Mouse (Mus musculus): ENCODE data around the gene Skp1a. TPM values are rescaled to one million over a fixed set of nuclear protein-coding genes. Genes with fewer than 3 reads are reported as not detected.
A peak's percentile ranks its signal among the peaks of the same experiment; 100 is the strongest.
"Not testable (repeated sequence)": the region's sequence is repeated elsewhere in the genome, so short reads cannot be mapped to it uniquely, and the experiment has no call there.

The Skp1a gene
- 100 to 1,000 TPM; 467 to 471 TPM for total RNA-seq (2021)
- long read RNA-seq, experiment 1, transcript Skp1a-201 (6 exons, 1,440 nt), result major isoform, 209 of 217 reads
- long read RNA-seq, experiment 1, partial matches to known transcripts, result 2 of 217 reads
- long read RNA-seq, experiment 1, other reads (novel, unspliced or antisense), result 5 of 217 reads
- long read RNA-seq, experiment 2, transcript Skp1a-201 (6 exons, 1,440 nt), result major isoform, 361 of 384 reads
- long read RNA-seq, experiment 2, partial matches to known transcripts, result 5 of 384 reads
- long read RNA-seq, experiment 2, other reads (novel, unspliced or antisense), result 15 of 384 reads

DNA sequence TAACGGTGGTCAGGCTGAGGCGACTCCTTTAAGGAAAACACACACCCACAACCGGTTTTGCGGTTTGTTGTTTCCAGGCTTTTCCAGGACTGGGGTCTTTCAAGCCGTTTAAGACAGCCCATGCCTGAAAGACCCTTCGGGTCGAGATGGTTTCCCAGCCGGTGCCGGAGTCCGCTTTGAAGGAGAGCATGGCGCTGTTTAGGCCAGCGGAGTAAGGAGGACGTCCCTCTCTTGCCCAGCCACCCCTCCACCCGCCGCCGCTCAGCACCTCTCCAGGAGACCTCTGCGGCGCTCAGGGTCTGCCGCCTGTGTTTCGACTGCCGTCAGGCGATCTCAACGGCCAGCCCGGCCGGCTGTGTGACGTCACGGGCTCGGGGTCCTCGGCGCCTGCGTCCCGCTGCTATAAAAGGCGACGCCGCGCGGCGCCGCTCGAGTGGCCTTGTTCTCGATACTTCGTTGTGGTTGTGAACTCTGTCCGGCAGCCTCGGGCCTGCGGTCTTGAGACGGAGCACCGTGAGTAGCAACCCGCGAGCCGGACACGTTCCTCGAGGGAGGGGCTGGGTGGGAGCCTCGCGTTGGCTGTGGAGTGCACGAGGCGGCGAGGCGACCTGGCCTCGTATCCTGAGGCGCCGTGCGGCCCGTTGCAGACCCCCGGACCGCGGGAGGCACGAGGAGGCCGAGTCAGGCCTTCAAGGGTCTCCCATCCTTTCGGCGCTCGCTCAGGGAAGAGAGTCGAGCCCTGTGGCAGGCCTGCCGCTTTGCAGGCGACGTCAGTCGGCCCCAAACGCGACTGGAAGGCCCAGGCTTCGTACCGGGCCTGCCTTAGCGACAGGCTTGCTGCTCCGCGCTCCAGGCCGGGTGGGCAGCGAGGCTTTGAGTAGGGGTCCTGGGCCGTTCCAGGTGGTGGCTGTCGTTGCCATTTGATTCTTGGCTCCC lies at the start of gene Skp1a:
Skp1a (plus strand) TSS at position 390 of the 936 bp plus-strand sequence.
- DNase-seq (ENCODE audit: low spot score in 2 of 2), result peak; percentile 92 to 97

DNA sequence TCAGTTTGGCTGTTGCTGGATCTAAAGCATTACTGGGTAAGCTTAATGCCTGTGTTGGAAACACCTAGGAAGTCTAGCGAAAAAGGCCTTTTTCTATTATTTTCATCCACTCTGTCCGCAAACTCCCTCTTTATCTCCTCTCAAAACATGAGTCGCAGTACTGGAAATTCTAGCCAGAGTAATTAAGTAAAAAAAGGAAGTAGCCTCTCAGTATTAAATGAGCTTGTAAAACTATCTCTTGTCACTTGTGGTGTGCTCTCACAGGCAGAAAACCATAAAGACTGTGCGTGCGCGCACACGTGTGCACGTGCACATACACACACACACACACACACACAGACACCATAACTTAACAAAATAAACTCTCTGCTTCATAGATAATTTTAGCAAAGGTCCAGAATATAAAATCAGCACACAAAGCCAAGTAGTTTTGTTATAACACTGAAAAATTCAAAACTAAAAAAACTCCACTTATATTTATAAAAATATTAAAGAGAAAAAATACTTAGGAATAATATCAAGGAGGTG lies 35.2 kb upstream of the Skp1a start:
- DNase-seq (ENCODE audit: low spot score in 2 of 2), result not testable (repeated sequence)

DNA sequence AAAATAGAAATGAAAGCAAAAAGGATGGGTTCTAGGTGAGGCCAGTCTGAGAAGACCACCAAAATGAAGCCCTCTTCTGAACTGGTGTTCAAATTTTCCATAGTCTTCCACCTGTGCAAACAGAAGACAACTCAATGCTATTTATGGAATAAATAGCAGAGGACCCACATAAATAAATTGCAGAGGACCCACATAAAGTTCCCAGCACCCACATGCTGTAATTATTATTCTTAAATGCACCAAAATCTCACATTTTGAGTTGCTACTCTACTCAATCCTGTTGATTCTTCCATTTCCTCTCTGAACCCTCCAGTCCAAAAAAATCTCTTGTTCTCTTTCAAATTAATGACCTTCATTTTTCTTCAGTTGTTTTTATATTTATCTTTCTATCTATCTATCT lies 17.9 kb upstream of the Skp1a start, which contains the start of gene Olfr1371:
Olfr1371 (minus strand) TSS at position 101 of the 400 bp plus-strand sequence.
- no peak for DNase-seq (ENCODE audit: low spot score in 2 of 2)

DNA sequence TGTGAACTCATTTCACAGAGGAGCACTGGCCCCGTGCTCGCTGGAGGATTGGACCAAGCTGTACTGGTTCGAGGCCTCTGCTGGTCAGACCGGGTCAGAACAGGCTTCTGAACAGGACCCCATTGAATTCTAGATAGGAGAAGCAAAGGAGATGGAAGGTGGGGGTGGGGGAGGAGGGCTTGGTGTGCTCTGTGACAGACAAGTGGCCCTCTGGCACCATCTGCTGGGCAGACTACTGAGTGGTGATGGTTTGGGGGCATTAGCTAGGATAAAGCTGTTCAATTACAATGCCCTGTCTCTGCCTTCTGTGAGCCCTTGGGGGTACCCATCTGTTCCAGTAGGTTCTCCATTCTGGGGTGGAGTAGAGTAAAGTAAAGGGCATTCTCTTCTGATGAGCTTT lies 11.5 kb upstream of the Skp1a start:
- peak; percentile 71 to 78 for DNase-seq (ENCODE audit: low spot score in 2 of 2)

DNA sequence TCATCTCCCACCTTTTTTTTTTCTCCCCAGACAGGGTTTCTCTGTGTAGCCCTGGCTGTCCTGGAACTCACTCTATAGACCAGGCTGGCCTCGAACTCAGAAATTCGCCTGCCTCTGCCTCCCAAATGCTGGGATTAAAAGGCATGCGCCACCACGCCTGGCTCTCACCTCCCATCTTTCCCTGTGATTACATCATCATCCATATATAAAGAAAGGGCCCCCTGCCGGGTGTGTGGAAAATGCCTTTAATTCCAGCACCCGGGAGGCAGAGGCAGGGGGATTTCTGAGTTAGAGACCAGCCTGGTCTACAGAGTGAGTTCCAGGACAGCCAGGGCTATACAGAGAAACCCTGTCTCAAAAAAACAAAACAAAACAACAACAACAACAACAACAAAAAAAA lies 9.9 kb upstream of the Skp1a start:
- DNase-seq (ENCODE audit: low spot score in 2 of 2), result not testable (repeated sequence)

DNA sequence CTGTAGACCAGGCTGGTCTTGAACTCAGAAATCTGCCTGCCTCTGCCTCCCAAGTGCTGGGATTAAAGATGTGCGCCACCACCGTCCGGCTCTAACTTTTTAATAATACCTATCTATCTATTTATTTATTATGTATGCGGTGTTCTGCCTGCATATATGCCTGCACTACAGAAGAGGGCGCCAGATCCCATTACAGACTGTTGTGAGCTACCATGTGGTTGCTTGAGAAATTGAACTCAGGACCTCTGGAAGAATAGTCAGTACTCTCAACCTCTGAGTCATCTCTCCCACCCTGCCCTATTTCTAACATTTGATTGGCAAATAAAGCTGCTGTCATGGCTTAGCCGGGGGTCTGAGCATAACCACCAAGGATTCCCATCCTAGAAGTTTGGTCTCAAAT lies 8.9 kb upstream of the Skp1a start:
- no peak for DNase-seq (ENCODE audit: low spot score in 2 of 2)

DNA sequence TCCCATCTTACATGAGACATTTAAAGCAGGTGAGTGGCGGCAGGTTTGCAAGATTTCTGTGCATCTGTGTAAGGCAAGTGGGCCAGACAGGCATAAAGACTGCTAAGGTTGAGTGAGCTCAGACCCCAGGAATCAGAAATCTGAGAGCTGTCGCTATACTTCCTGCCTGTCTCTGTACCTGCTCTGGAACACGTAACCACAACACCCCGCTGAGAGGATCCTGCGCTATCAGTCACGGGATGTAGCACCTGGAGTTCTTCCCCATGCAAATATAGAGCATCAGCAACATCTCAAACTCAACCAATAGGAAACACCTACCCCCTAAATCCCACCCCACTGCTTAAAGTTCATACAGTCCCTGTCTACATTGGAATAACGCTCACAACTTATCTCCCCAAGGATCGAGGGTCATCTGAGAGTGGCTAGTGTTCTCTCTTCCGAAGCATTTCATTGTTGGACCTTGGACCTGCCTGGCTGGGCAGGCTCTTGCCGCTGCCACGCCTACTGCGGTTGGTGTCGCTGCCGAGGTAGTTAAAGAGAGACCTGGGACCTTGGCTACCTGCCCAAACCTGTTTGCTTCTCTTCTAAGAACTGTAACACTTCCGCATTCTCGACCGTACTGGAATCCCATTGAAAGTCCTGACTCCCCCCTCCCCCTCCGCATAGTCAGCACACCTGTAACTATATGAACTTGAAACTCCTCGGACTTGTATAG lies 7.7 kb upstream of the Skp1a start:
- no peak for DNase-seq (ENCODE audit: low spot score in 2 of 2)

DNA sequence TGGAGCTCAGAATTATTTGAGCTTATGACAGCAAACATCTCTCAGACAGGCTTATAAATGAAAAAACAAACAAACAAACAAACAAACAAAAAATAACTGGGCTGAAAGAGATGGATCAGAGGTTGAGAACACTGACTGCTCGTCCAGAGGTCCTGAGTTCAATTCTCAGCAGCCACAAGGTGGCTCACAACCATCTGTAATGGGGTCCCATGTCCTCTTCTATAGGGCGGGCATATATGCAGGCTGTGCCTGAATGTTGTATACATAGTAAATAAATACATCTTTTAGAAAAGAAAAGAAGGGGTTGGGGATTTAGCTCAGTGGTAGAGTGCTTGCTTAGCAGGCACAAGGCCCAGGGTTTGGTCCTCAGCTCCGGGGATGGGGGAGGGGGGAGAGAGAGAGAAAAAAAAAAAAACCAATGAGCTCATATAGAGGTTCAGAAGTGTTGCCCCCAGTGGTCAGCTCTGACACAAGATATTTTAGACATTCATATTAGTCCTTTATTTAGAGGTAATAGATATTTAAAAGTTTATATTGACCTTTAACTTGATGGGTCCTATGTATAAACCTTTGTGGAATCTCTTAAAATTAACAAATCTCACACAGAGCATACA lies 5.7 kb upstream of the Skp1a start:
- no peak for DNase-seq (ENCODE audit: low spot score in 2 of 2)

DNA sequence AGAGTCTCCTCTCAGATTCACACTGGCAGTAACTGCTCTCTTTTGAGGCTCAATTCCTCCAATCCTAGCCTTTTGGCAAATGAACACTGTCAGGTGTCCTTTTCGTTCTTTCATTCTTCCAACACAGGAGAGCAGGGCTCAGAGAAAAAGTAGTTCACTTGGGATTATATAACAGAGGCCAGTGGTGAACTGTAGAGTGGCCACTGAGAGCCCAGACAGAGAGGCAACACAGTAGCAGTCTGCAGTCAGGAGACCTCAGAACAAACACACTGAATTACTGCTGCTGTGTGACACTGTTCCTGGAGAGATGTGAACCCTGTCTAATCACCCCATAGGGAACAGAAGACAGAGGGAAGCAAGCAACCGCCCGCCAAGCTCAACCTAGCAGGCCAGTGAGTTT lies 4.7 kb upstream of the Skp1a start:
- no peak for DNase-seq (ENCODE audit: low spot score in 2 of 2)

DNA sequence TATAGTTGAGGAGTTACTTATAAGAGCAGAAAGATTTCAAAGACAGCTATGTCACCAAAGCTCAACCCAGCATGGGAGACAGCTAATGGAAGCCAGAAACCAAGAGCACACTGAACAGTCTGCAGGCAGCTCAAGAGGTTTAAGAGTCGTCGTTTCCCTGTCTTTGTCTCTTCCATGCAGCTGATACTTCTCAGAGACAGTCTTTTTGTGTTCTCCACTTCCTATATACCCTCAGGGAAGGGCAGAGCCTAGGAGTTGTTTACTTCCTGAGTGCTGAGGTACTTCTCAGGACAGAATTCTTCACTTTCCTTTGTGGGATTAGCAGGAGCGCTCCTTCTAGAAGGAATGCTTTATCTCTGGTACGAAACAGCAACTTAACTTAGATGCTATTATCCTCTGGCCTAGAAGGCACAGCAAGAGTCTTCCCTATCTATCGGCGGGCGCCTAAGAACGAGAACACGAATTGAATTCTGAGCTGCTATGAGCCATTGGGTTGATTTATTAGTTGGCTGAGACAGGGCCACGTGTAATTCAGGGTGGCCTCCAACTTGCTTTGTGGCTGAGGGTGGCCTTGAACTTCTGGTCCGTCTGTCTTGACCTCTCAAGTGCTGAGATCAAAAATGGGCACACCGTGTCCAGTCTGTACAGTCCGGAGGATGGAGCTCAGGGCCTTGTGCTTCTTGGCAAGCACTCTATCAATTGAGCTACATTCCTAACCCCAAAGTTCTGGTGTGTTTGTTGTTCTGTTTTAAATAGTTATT lies 4.1 kb upstream of the Skp1a start:
- no peak for DNase-seq (ENCODE audit: low spot score in 2 of 2)

DNA sequence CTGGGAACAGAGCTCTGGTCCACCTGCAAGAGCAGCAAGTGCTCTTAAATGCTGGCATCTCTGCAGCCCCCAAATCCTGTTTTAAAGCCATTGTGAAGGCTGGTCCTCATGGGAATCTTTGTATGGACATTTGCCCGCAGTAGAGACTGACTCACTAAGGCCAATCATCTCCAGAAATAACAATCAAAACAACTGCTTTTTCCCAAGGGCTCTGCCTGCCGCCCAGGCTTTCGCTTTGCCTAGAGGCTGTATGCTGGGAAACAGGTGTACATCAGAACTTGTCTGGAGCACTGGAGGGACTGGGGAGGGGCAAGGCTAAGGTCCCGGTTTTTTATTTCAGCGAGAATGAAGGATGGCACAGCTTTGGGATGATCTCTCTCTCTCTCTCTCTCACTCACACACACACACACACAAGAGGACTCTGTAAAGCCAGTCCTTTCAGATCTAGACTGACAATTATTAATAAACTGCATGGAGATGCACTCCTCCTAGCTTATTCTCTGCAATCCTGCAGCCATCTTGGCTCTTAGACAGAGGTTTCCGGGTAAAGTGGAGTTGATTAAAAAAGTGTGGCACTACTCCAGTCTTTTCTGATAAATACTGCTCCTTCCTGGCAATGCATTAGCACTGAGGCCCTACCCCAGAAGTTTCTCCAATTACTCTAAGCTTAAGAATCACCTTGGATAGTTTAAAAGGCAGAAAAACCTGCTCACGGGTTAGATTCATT lies 2.9 kb upstream of the Skp1a start:
- no peak for DNase-seq (ENCODE audit: low spot score in 2 of 2)

DNA sequence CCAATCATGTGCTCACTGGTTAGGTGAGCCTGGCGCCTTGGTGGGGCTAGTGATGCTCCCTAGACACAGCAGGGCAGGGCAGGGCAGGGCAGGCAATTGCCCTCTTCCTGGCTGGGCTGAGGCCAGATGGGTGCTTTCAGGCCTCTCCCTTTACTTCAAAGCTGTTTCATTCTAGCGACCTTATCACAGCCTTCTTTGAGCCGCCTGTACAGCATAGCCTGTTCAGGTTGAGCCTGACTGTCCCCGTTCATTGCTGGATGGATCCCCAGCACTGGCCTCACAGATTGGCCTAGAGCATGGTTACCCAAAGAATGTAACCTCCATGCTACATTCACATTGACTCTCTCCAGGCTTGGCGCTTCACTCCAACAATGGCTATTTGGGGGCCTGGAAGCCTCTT lies 1.1 kb upstream of the Skp1a start:
- no peak for DNase-seq (ENCODE audit: low spot score in 2 of 2)

DNA sequence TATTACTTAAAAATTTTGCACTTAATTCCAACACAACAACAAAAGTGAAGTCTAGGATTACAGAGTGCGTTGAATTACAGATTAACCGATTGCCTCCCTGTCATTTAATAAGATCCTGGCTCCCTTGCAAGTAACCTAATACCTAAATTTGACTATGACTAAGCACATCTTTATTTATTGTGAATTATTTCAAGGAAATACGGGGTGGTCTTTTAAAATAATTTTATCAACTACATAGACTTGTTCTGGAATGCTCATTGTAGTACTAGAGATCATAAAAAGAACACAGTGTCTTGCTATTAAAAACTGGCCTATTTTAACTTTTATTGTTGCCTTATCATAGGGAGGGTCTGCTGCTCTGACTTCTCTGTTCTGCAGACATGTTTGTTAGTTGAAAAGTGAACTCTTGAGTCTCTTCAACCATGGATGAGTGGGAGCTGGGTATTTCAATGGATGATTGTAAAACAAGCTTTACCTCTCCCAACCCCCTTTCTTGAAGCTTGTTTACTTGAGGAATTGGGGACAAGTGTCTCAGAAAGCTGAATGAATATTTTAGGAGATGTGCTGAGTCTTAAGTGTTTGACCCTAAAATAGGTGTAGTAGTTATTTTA lies 1.4 kb downstream of the Skp1a start:
- DNase-seq (ENCODE audit: low spot score in 2 of 2), result no peak

DNA sequence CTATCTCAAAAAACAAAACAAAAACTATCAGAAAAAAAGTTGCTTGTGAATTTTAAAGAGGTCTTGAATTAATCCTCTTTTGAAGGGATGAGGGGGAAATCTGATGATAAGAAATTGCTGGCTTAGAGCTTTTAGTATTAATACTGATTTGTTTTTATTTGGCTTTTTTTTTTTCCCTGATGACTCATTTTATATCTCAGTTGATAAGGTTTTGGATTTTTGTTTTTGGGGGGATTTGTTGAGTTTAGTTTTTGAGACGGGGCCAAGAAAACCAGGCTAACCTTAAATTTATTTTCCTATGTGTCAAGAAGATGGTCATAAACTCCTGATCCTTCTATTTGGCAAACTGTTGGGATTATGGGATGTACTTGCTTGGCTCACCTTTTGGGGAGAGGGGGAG lies 2.1 kb downstream of the Skp1a start:
- DNase-seq (ENCODE audit: low spot score in 2 of 2), result no peak

DNA sequence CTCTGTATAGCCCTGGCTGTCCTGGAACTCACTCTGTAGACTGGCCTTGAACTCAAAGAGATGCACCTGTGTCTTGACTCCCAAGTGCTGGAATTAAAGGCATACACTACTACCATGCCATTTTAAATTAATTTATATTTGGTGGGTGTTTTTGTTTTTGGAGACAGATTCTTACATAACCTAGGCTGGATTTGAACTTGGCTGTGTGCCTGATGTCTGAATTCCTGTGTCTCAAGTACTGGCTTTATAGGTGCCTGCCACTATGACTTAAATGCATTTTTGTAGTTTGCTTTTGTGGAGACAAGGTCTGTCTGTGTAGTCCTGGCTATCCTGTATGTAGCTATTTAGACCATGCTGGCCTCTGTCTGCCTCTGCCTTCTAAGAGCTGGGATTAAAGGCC lies 2.7 kb downstream of the Skp1a start:
- no peak for DNase-seq (ENCODE audit: low spot score in 2 of 2)

DNA sequence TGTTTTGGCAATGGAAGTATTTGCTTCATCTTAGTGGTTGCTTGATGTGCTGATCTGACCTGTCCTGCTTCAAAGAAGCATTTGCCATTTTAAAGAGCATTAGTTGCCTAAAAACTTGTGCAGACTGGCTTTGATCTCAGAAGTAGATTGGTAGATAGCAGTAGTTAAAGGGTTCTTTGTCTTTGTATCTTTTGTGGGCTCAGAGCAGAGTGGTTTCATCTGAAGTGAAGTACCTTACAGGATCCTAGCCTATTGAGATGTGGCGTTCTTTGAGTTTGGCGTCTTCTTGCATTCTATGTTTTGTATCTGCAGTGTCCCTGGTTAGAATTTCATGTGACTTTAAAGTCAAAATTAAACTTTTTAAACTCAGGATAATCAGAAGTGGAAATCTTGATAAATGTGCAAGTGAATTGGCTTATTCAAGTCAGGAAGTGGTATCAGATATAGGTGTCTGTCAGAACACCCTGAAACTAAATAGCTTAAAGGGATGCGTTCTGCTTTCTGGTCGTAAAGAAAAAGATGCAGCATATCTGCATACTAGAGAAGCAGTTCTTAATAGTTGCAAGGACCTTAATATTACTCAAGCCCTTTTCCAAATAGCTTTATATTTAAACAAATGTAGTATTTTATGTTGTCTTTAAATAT lies 9.2 kb downstream of the Skp1a start:
- DNase-seq (ENCODE audit: low spot score in 2 of 2), result no peak

DNA sequence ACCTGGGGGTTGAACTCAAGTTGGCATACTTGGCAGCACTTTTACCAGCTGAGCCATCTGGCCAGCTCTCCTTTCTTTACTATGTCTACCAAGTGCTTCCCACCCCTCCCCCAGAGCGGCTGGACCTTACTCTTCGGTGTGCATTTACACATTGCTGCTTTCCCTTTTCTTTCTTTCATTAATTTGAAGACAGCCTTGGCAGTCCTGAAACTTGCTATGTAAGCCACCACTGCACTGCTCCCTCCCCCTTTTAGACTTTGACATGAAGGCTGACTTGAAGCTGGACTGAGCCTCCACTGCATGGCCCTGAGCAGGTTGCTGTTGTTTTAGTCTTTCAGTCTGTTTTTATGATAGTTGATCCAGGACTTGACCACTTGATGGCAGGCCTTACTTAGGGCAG lies 17.7 kb downstream of the Skp1a start:
- no peak for DNase-seq (ENCODE audit: low spot score in 2 of 2)

DNA sequence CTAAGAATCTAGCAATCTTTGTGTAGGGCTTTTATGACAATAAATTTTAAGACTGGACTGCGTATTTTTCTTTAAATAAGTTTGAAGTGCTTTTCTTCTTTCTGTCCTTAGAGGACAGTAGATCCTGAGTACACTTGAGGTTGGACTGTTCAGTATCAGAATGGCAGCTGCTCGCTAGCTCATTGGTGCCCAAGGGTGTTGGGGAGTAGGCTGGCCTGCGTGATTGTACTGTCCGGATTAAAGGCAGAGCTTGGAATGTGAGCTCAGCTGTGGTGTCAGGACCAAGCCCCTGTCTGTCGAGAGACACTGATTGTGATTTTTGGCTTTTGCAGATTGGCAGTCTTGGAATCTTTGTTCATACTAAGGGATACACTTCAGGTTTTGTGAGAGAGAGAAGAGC lies 20.0 kb downstream of the Skp1a start:
- no peak for DNase-seq (ENCODE audit: low spot score in 2 of 2)

DNA sequence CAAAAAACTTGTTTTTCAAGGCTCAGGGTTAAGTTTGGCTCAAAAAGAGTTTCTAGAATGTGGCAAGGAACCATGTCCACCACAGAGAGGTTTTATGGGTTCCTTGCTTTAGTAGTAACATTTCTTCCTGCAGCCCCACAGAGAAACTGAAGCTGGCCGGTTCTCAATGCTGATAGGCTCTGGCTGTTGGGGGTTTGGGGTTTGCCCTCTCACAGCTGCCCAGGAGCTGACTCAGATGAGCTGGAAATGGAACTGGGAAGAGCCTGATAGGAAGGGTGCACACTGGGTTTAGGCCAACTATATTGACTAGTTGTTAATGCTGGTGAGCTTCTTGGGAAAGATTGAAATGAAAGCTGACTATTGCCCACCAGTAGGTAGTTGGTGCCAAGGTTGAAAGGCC lies 20.9 kb downstream of the Skp1a start:
- DNase-seq (ENCODE audit: low spot score in 2 of 2), result no peak
